Mouse (Mus musculus): Measurements from ENCODE around the gene Klrc3.

DNA sequence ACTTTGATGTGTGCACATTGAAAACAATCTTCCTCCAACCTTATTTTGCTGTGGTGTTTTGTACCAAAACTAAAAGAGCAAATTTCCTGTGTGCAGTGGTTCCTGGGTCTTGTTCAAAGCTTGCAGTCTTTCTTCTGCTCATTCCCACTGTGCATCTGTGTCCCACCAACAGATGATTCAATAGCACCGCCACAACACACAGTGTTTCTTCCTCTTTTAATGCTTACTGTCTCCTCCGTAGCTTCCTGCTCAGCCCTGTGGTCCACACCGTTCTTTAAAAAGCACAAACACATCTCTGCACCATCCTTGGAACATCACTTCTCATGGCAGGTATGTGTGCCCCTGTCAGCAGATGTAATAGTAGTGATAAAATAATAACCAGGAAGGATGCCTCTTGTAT, 51.6 kb downstream of the Klrc3 start, which contains the start of gene Klrd1:
- TF ChIP-seq GATA1 (IDR thresholded peaks at IDR 0.05; ENCODE audit: low read length) (no peak), TAL1 (IDR thresholded peaks at IDR 0.05; ENCODE audit: low read length) (no peak)
